Mouse (Mus musculus): Measurements from ENCODE around the gene Uck1. TPM values are rescaled to one million over a fixed set of nuclear protein-coding genes. Genes with fewer than 3 reads are reported as not detected.
A peak's percentile ranks its signal among the peaks of the same experiment; 100 is the strongest.

Gene Uck1
- polyA plus RNA-seq, 1 experiment from 2014 or later: 78.4 TPM

DNA sequence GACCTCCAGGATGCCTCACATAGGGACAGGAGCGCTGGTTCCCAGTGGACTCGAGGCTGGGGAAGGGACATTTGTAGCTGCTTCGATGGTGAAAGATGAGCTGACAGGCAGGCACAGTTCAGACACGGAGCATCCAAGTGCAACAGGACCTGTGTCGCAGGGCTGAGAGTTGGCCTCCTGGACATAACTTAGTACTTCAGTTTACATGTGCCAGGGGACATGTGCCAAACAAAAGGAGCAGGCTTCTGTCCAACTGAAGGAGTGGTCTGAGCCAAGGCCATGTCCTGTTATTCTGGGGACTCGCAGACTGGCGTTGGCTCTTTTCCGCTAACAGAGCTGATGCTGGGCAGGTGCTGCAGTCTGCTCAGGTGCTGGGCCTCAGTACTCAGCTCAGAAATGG is 34.4 kb upstream of the Uck1 start:
- peaks cover 1% of the 10 kb centered on the region for H3K4me1 ChIP-seq
- WGBS: 86% methylated on average over 8 of the region's 8 CpGs
- no peaks in the 10 kb centered on the region for H3K9me3 ChIP-seq
- no peaks in the 10 kb centered on the region for H3K27me3 ChIP-seq
- no peak overlapping the region for H3K4me3 ChIP-seq (replicated peaks)
- no peak overlapping the region for H3K27ac ChIP-seq
- peaks cover 40% of the 10 kb centered on the region for H3K36me3 ChIP-seq (replicated peaks)
- H3K9ac ChIP-seq: no peak overlapping the region
- ATAC-seq (ENCODE audit: low FRiP score): no peak
- H3K4me2 ChIP-seq: no peak overlapping the region

- no peak overlapping the region for H3K9ac ChIP-seq
- peaks cover 21% of the 10 kb centered on the region for H3K4me1 ChIP-seq
- no peak overlapping the region for H3K4me3 ChIP-seq (replicated peaks)
- no peak for ATAC-seq (ENCODE audit: low FRiP score)
- no peak overlapping the region for H3K27ac ChIP-seq
- H3K4me2 ChIP-seq: no peak overlapping the region; the same call in 1 of the 2 replicates
- H3K9me3 ChIP-seq: no peaks in the 10 kb centered on the region
- H3K36me3 ChIP-seq (replicated peaks): peaks cover 26% of the 10 kb centered on the region
- H3K27me3 ChIP-seq: no peaks in the 10 kb centered on the region
Observed at GRCm38 (mm10) chr2:32289578-32289977, 29.6 kb upstream of the Uck1 start.

DNA sequence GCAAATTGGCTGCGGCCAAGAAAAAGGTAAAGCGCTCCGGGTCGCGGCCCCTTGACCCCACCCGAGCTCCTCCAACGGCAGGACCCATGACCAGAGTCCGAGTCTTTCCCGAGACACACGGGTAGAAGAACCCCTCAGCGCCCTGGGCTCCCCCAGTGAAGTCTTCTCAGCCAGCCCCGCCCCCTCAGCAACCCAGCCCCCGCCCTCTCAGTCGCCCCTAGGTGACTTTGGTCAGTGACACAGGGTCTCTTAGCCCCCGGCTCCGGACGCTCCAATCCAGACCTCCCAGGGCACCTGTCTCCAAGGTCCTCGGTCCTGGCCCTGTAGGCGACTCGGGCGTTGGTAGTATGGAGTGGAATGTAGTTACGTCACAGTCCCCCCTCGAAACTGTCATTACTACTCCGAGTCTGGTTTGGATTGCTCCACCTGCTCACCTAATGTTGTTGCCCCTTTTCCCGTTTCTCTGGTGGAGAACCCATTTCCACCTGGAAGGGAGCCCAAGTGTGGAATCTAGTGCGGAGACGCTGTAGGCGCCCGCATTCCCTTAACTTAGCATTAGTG is 28.5 kb upstream of the Uck1 start:
- Histone ChIP-seq H3K4me3 (replicated peaks) (peak overlapping the region; percentile 89), H3K9ac (peak overlapping the region; percentile 89), H3K4me1 (peaks cover 21% of the 10 kb centered on the region), H3K36me3 (replicated peaks) (peaks cover 24% of the 10 kb centered on the region), H3K27me3 (no peaks in the 10 kb centered on the region), H3K9me3 (no peaks in the 10 kb centered on the region), H3K4me2 (peak overlapping the region; percentile 82), H3K27ac (peak overlapping the region; percentile 59)
- WGBS: 4% methylated on average over 20 of the region's 29 CpGs
- peak; percentile 64 for ATAC-seq (ENCODE audit: low FRiP score)

DNA sequence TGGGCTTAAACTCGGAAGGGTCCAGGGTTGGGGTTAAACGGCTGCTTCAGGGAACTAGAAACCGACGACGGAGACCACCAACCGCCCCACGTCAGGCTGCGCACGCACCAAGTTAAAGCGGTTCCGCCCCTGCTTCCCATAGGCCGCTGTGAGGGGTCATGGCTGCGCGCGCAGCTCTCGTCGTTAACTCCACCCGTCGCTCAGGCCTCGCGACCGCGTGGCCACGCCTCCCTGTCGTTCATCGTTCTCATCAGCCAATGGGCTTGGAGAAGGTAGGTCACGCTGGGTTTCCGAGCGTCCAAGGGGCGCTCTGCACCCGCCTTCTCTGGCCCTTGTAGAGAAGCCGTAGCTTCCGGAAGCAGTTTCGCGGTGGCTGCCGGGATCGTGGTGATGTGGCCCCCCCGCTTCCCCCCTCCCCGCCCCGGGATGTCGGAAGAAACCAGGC is 28.0 kb upstream of the Uck1 start, which contains the start of gene Swi5:
Gene Swi5 (minus strand): TSS at position 153 of the 445 bp plus-strand sequence.
- Histone ChIP-seq H3K4me3 (replicated peaks) (peak within 1 kb of the TSS; percentile 89), H3K9ac (peak within 1 kb of the TSS; percentile 90), H3K36me3 (replicated peaks) (peaks cover 26% of the 10 kb centered on the region), H3K4me2 (peak within 1 kb of the TSS; percentile 91), H3K9me3 (no peaks in the 10 kb centered on the region), H3K4me1 (peaks cover 21% of the 10 kb centered on the region), H3K27me3 (no peaks in the 10 kb centered on the region), H3K27ac (peak within 1 kb of the TSS; percentile 75)
- peak; percentile 99 for ATAC-seq (ENCODE audit: low FRiP score)
- WGBS: under 1% methylated on average over 41 of the region's 41 CpGs

- H3K9ac ChIP-seq: peak within 1 kb of the TSS; percentile 90
- peak within 1 kb of the TSS; percentile 91 for H3K4me2 ChIP-seq
- no peaks in the 10 kb centered on the region for H3K9me3 ChIP-seq
- H3K36me3 ChIP-seq (replicated peaks): peaks cover 31% of the 10 kb centered on the region
- ATAC-seq (ENCODE audit: low FRiP score): no peak; the same call in 1 of the 2 replicates
- H3K4me1 ChIP-seq: peaks cover 21% of the 10 kb centered on the region
- peak within 1 kb of the TSS; percentile 75 for H3K27ac ChIP-seq
- no peaks in the 10 kb centered on the region for H3K27me3 ChIP-seq
- under 1% methylated on average over 22 of the region's 23 CpGs for WGBS
- peak within 1 kb of the TSS; percentile 89 for H3K4me3 ChIP-seq (replicated peaks)
Observed at GRCm38 (mm10) chr2:32287334-32287840, 27.4 kb upstream of the Uck1 start, which contains the start of gene Golga2. Gene Golga2, plus strand, starts transcription at chr2:32287384.

DNA sequence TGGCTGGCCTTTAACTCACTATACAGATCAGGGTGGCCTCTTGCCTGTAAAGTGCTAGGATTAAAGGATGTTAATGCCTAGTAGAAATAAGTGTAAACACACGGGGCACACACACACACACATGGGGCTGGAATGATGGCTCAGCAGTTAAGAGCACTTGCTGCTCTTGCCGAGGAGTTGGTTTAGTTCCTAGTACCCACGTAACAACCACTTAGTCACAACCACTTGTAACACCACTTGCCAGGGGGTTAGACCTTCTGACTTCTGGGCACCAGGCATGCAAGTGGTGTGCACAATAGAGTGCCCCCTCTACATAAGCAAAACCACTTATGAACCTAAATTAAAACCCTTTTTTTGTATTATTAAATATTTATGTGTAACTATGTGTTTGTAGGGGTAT is 24.0 kb upstream of the Uck1 start:
- Histone ChIP-seq H3K27ac (no peak overlapping the region), H3K4me2 (no peak overlapping the region), H3K4me3 (replicated peaks) (no peak overlapping the region), H3K4me1 (peaks cover 16% of the 10 kb centered on the region), H3K9ac (no peak overlapping the region), H3K27me3 (no peaks in the 10 kb centered on the region), H3K36me3 (replicated peaks) (peaks cover 56% of the 10 kb centered on the region), H3K9me3 (no peaks in the 10 kb centered on the region)
- no peak for ATAC-seq (ENCODE audit: low FRiP score)
- 96% methylated on average over 3 of the region's 3 CpGs for WGBS

- no peaks in the 10 kb centered on the region for H3K27me3 ChIP-seq
- 85% methylated on average over 1 of the region's 1 CpGs for WGBS
- no peak for ATAC-seq (ENCODE audit: low FRiP score)
- H3K27ac ChIP-seq: no peak overlapping the region
- peaks cover 69% of the 10 kb centered on the region for H3K36me3 ChIP-seq (replicated peaks)
- H3K4me1 ChIP-seq: peaks cover 11% of the 10 kb centered on the region
- no peaks in the 10 kb centered on the region for H3K9me3 ChIP-seq
- no peak overlapping the region for H3K9ac ChIP-seq
- no peak overlapping the region for H3K4me3 ChIP-seq (replicated peaks)
- H3K4me2 ChIP-seq: no peak overlapping the region
Observed at GRCm38 (mm10) chr2:32282727-32283126, 22.8 kb upstream of the Uck1 start.

GRCm38 (mm10) chr2:32282289-32282688 is 22.3 kb upstream of the Uck1 start:
- peaks cover 11% of the 10 kb centered on the region for H3K4me1 ChIP-seq
- H3K9me3 ChIP-seq: no peaks in the 10 kb centered on the region
- no peak overlapping the region for H3K4me2 ChIP-seq
- no peak for ATAC-seq (ENCODE audit: low FRiP score)
- no peak overlapping the region for H3K4me3 ChIP-seq (replicated peaks)
- peaks cover 73% of the 10 kb centered on the region for H3K36me3 ChIP-seq (replicated peaks)
- no peak overlapping the region for H3K9ac ChIP-seq
- H3K27me3 ChIP-seq: no peaks in the 10 kb centered on the region
- WGBS: 90% methylated on average over 2 of the region's 2 CpGs
- no peak overlapping the region for H3K27ac ChIP-seq

- Histone ChIP-seq H3K9ac (no peak overlapping the region), H3K27me3 (no peaks in the 10 kb centered on the region), H3K36me3 (replicated peaks) (peaks cover 42% of the 10 kb centered on the region), H3K4me1 (no peaks in the 10 kb centered on the region), H3K4me2 (no peak overlapping the region), H3K4me3 (replicated peaks) (no peak overlapping the region), H3K27ac (no peak overlapping the region), H3K9me3 (no peaks in the 10 kb centered on the region)
- no peak for ATAC-seq (ENCODE audit: low FRiP score)
- WGBS: 74% methylated on average over 3 of the region's 3 CpGs
Observed at GRCm38 (mm10) chr2:32275823-32276222, 15.9 kb upstream of the Uck1 start.

DNA sequence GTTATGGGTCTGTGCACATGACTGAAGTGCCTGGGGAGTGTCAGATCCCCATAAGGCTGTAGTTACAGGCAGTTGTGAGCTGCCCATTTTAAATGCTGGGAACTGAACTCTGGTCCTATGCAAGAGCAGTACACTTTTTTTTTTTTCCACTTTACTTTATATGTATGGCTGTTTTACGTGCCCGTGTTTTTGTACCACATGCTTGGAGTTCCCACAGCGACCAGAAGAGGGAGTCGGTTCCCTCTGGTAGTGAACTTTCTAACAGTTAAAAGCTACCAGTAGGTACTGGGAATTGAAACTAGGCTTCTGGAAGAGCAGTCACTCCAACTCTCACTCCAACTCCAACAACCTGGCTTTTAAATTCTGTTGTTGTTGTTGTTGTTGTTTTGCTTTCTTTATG is 676 bp upstream of the Uck1 start:
- peak overlapping the region; percentile 70; the same call in 1 of the 2 replicates for H3K4me3 ChIP-seq (replicated peaks)
- no peaks in the 10 kb centered on the region for H3K27me3 ChIP-seq
- WGBS: 36% methylated on average over 4 of the region's 4 CpGs
- H3K27ac ChIP-seq: no peak overlapping the region
- no peaks in the 10 kb centered on the region for H3K9me3 ChIP-seq
- H3K4me1 ChIP-seq: peaks cover 10% of the 10 kb centered on the region
- ATAC-seq (ENCODE audit: low FRiP score): peak; percentile 10; the same call in 1 of the 2 replicates
- peak overlapping the region; percentile 82; the same call in 1 of the 2 replicates for H3K4me2 ChIP-seq
- peaks cover 31% of the 10 kb centered on the region for H3K36me3 ChIP-seq (replicated peaks)
- H3K9ac ChIP-seq: no peak overlapping the region

DNA sequence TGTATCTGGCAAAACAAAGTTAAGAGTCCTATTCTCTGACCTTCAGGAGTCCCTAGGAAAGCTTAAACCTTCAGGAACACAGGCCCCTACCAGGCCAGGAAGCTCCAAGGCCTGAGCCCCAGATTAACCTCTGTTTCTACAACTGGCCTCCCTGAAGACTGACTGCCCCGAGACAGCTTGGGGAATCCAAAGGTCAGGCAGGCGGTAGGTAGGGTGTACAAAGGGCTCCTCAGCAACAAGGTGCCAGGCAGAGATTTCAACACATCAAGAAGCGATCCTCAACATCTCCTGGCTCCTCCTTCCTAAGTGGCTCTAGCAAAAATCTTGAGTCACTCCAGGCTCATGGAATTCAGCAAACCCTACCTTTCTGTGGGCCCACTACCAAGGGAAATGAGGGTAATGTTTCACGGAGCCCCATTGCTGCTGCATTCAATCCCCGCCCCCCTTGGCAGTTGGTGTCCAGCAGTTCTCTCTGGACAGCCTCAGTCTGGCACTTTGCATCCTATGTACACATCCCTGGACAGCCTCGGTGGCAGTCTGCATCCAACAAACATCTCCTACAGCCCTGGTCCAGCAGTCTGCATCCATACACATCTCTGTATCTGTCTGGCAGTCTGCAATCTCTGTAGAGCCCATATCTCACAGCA is 949 bp downstream of the Uck1 start:
- Histone ChIP-seq H3K9ac (peak overlapping the region; percentile 69), H3K4me2 (peak overlapping the region; percentile 82), H3K4me3 (replicated peaks) (peak overlapping the region; percentile 70), H3K9me3 (no peaks in the 10 kb centered on the region), H3K36me3 (replicated peaks) (peaks cover 42% of the 10 kb centered on the region), H3K4me1 (peaks cover 10% of the 10 kb centered on the region), H3K27ac (0 out of 2 replicates have a peak overlapping the region, but pooled peaks have one; percentile 47), H3K27me3 (no peaks in the 10 kb centered on the region)
- 0 out of 2 replicates have a peak, but pooled peaks have one; percentile 24 for ATAC-seq (ENCODE audit: low FRiP score)
- 63% methylated on average over 6 of the region's 6 CpGs for WGBS

DNA sequence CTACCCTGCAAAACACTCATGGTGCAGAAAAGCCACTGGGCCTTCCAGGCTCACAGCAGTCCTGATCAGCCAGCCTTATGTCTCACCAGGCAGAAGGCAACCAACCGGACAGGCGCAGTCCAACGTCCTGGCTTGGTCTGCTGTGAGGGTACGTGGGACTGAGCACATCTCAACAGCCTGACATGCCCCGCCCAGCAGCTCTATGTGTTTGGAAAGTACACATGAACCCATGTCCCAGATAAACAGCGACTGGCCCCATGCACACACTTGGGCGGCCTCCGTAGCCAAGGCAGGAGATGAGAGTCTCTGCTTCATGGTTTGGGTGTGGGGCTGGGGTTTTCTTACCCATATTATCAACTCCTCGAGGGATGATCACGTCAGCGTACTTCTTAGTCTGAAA is 3.7 kb downstream of the Uck1 start:
- peaks cover 10% of the 10 kb centered on the region for H3K4me1 ChIP-seq
- 93% methylated on average over 11 of the region's 11 CpGs for WGBS

More for the DNA sequence above, 3.7 kb downstream of the Uck1 start:
- Histone ChIP-seq H3K27me3 (no peaks in the 10 kb centered on the region), H3K9ac (no peak overlapping the region), H3K4me3 (replicated peaks) (no peak overlapping the region), H3K9me3 (no peaks in the 10 kb centered on the region), H3K27ac (no peak overlapping the region), H3K4me2 (no peak overlapping the region), H3K36me3 (replicated peaks) (peaks cover 69% of the 10 kb centered on the region)
- no peak for ATAC-seq (ENCODE audit: low FRiP score)
